Mouse (Mus musculus) E14TG2a.4 (cell line): ENCODE measurements around the gene Dnajc8.

Experiments used
- CTCF ChIP-seq: conservative IDR thresholded peaks from 2 replicates; pipeline ENCODE4 v1.5.1; 2014; ENCODE audit warnings: low read length
- NANOG ChIP-seq: IDR thresholded peaks from 2 replicates; pipeline ENCODE4 v1.6.1; 2014; ENCODE audit warnings: borderline replicate concordance, low read length, mixed read lengths

- TF ChIP-seq CTCF (no peak), NANOG (no peak)
Measured at GRCm38 (mm10) chr4:132600465-132600864, 65.1 kb downstream of the Dnajc8 start.
